Mouse (Mus musculus) liver, adult (tissue): ENCODE measurements around the gene Itih5.

Experiments used
- GATA4 ChIP-seq: IDR thresholded peaks from 2 replicates; pipeline ENCODE4 v1.6.1; 2014; ENCODE audit warnings: mild to moderate bottlenecking, low read length; ENCODE audit not compliant: insufficient replicate concordance

The Itih5 gene

GRCm38 (mm10) chr2:10273541-10274050 is 120.2 kb downstream of the Itih5 start:
- no peak for TF ChIP-seq GATA4

GRCm38 (mm10) chr2:10276194-10276593 is 122.8 kb downstream of the Itih5 start:
- no peak for TF ChIP-seq GATA4

GRCm38 (mm10) chr2:10283686-10284085 is 130.3 kb downstream of the Itih5 start:
- no peak for TF ChIP-seq GATA4

- no peak for TF ChIP-seq GATA4
These were observed 131.4 kb downstream of the Itih5 start for GRCm38 (mm10) chr2:10284636-10285270.

GRCm38 (mm10) chr2:10285975-10286374 is 132.6 kb downstream of the Itih5 start:
- TF ChIP-seq GATA4, result no peak

GRCm38 (mm10) chr2:10288142-10288831 is 134.9 kb downstream of the Itih5 start:
- TF ChIP-seq GATA4, result no peak

GRCm38 (mm10) chr2:10288881-10289280 is 135.5 kb downstream of the Itih5 start:
- TF ChIP-seq GATA4, result no peak

GRCm38 (mm10) chr2:10290115-10290514 is 136.7 kb downstream of the Itih5 start:
- TF ChIP-seq GATA4, result no peak

GRCm38 (mm10) chr2:10293556-10294206 is 140.3 kb downstream of the Itih5 start:
- TF ChIP-seq GATA4, result no peak

GRCm38 (mm10) chr2:10295908-10296307 is 142.5 kb downstream of the Itih5 start:
- TF ChIP-seq GATA4, result no peak

GRCm38 (mm10) chr2:10300244-10300643 is 146.9 kb downstream of the Itih5 start:
- no peak for TF ChIP-seq GATA4

- no peak for TF ChIP-seq GATA4
These were observed 147.4 kb downstream of the Itih5 start for GRCm38 (mm10) chr2:10300771-10301170.

GRCm38 (mm10) chr2:10301391-10301790 is 148.0 kb downstream of the Itih5 start:
- no peak for TF ChIP-seq GATA4

- no peak for TF ChIP-seq GATA4
These were observed 148.6 kb downstream of the Itih5 start for GRCm38 (mm10) chr2:10301997-10302396.

GRCm38 (mm10) chr2:10304911-10305310 is 151.5 kb downstream of the Itih5 start:
- no peak for TF ChIP-seq GATA4
